In the genomic region with DNA sequence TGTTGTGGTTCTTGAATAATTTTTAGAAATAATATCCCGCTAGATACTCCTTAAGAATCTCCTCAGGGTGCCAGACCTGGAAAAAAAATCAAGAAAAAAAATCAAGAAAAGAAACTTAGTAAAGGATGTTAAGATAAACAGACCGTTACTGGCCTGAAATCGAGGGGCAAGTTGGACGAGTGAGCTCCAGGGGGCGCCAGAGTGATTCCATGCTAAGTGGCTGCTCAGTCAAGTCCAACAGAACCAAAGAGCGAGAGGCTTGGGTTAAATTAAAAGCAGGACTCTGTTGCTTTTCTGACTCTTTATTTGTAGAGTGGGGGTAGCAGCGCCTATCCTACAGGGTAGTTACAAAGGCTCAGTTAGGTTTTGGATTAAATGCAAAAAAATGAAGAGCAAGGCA, we compare ENCODE assay signal across 10 mouse cellular contexts. TPM values are rescaled to one million over a fixed set of nuclear protein-coding genes. Genes with fewer than 3 reads are reported as not detected.
A peak's percentile ranks its signal among the peaks of the same experiment; 100 is the strongest.
DNase-seq lines count a peak whose midpoint lies in the region; ATAC-seq and TF ChIP-seq lines count a peak whose summit lies in the region.
"Had no signal": no experiment of that assay in that cellular context is flagged by ENCODE, and none has a peak within 500 bp of the region (broad histone marks: within the 10 kb centered on the region; RNA-seq: fewer than 3 reads in every experiment).

No protein-coding gene starts in this region.

- no peak overlapping the region for H3K4me3 ChIP-seq in kidney, adult 2 months (ENCODE audit: insufficient read depth, low read depth, low read length)
- H3K4me3 ChIP-seq in kidney, embryonic 14.5 days (ENCODE audit: low read length), result no peak overlapping the region
- H3K4me3 ChIP-seq in embryonic facial prominence, embryonic 11.5 days (ENCODE audit: low read depth, low read length), result no peak overlapping the region
- H3K4me3 ChIP-seq: myocyte had no signal

- no peak overlapping the region for H3K4me2 ChIP-seq in kidney, embryonic 14.5 days (replicated peaks; ENCODE audit: low read depth, low read length)
- H3K4me2 ChIP-seq in embryonic facial prominence, embryonic 11.5 days (ENCODE audit: low read depth, low read length), result no peak overlapping the region

- DNase-seq in kidney, adult 2 months, result peak; percentile 65
- peak; percentile 87 for DNase-seq in adrenal gland, postnatal 14 days
- DNase-seq in embryonic facial prominence, embryonic 11.5 days (ENCODE audit: low spot score), result peak; percentile 65
- peak; percentile 50 to 86 for DNase-seq in layer of hippocampus, adult 18-20 months (ENCODE audit: low spot score in 2 of 2)
- peak; percentile 79 for DNase-seq in lung, postnatal 10 days
- peak; percentile 88 for DNase-seq in testis, postnatal 10 days (ENCODE audit: low spot score)

- H3K27ac ChIP-seq in kidney, adult 2 months (ENCODE audit: insufficient read depth, low read depth, low read length), result no peak overlapping the region
- H3K27ac ChIP-seq in kidney, embryonic 14.5 days (ENCODE audit: low read depth, low read length), result no peak overlapping the region
- no peak overlapping the region for H3K27ac ChIP-seq in embryonic facial prominence, embryonic 11.5 days (replicated peaks; ENCODE audit: low read depth, low read length)

- ATAC-seq in kidney, embryonic 14.5 days (ENCODE audit: low FRiP score, low TSS enrichment), result no peak
- no peak for ATAC-seq in embryonic facial prominence, embryonic 11.5 days (replicated peaks; ENCODE audit: insufficient number of reproducible peaks, low FRiP score, low TSS enrichment, low read depth)
- ATAC-seq in activated CD4-positive, CD25-positive, alpha-beta regulatory T cell, adult 4 months, result no peak

- TF ChIP-seq CTCF in kidney, adult 2 months (conservative IDR thresholded peaks at IDR 0.05; ENCODE audit: insufficient read depth, insufficient read length, low read depth, low read length), result peak; percentile 75

- H3K36me3 ChIP-seq in kidney, adult 2 months (ENCODE audit: control insufficient read depth, insufficient read depth, low read length), result no peaks in the 10 kb centered on the region
- no peaks in the 10 kb centered on the region for H3K36me3 ChIP-seq in kidney, embryonic 14.5 days (ENCODE audit: control insufficient read depth, insufficient read depth, low read length)
- no peaks in the 10 kb centered on the region for H3K36me3 ChIP-seq in embryonic facial prominence, embryonic 11.5 days (replicated peaks; ENCODE audit: control insufficient read depth, insufficient read depth, low read depth, low read length)

- H3K9ac ChIP-seq in kidney, embryonic 14.5 days (ENCODE audit: low read depth, low read length), result no peak overlapping the region
- no peak overlapping the region for H3K9ac ChIP-seq in embryonic facial prominence, embryonic 11.5 days (replicated peaks; ENCODE audit: low read length)

- no peaks in the 10 kb centered on the region for H3K27me3 ChIP-seq in kidney, adult 2 months (replicated peaks; ENCODE audit: control insufficient read depth, insufficient read depth, low read length)
- H3K27me3 ChIP-seq in kidney, embryonic 14.5 days (ENCODE audit: control insufficient read depth, insufficient read depth, low read length), result no peaks in the 10 kb centered on the region
- H3K27me3 ChIP-seq in embryonic facial prominence, embryonic 11.5 days (ENCODE audit: control insufficient read depth, insufficient read depth, low read length), result no peaks in the 10 kb centered on the region

- H3K9me3 ChIP-seq in kidney, embryonic 14.5 days (ENCODE audit: control insufficient read depth, low read length), result no peaks in the 10 kb centered on the region
- H3K9me3 ChIP-seq in embryonic facial prominence, embryonic 11.5 days (replicated peaks; ENCODE audit: control insufficient read depth, low read length), result no peaks in the 10 kb centered on the region

- H3K4me1 ChIP-seq in kidney, adult 2 months (ENCODE audit: control insufficient read depth, insufficient read depth, low read length), result no peaks in the 10 kb centered on the region
- no peaks in the 10 kb centered on the region for H3K4me1 ChIP-seq in kidney, embryonic 14.5 days (ENCODE audit: control insufficient read depth, insufficient read depth, low read length)
- no peaks in the 10 kb centered on the region for H3K4me1 ChIP-seq in embryonic facial prominence, embryonic 11.5 days (ENCODE audit: control insufficient read depth, insufficient read depth, low read length)

- no peak for TF ChIP-seq POLR2A in kidney, adult 2 months (IDR thresholded peaks at IDR 0.05; ENCODE audit: low read depth, low read length)

- 24% methylated on average over 7 of the region's 7 CpGs for WGBS in kidney, adult 2 months
- WGBS in kidney, embryonic 14.5 days, result 32% methylated on average over 7 of the region's 7 CpGs
- 33% methylated on average over 7 of the region's 7 CpGs for WGBS in embryonic facial prominence, embryonic 11.5 days

RNA-seq across cellular contexts. Expression of a gene that starts 3.5 kb away (rescaled TPM):
- polyA plus RNA-seq in kidney, adult 2 months (2012; rRNA removed), result not detected in 2 replicates
- polyA plus RNA-seq in kidney, embryonic 14.5 days (2014; fragmentation: Nextera tagmentation; extraction: Ambion mirVana), result not detected in 2 replicates
- total RNA-seq in adrenal gland, postnatal 14 days (2021), result not detected in 2 replicates
- polyA plus RNA-seq in embryonic facial prominence, embryonic 11.5 days (2014; fragmentation: Nextera tagmentation; extraction: Ambion mirVana), result not detected in 2 replicates
- not detected for total RNA-seq in layer of hippocampus, adult 18-20 months (2021)
- polyA plus RNA-seq in activated CD4-positive, CD25-positive, alpha-beta regulatory T cell, adult 4 months (2017; shearing (Covaris generic)), result not detected
- polyA plus RNA-seq: frontal cortex, adult 2 months; myocyte had no signal
